In genomic region chr14:31933841-31934271, GRCm38 (mm10) we compare ENCODE assay signal across 8 mouse cellular contexts.
DNase-seq lines count a peak whose midpoint lies in the region; ATAC-seq and TF ChIP-seq lines count a peak whose summit lies in the region.

No protein-coding gene starts in this region.

- H3K4me3 ChIP-seq in heart, adult 2 months = peak overlapping the region; percentile 23; the same call in 1 of the 2 replicates
- H3K4me3 ChIP-seq in liver, embryonic 13.5 days (replicated peaks) = peak overlapping the region; percentile 32; the same call in 1 of the 2 replicates

- no peaks in the 10 kb centered on the region for H3K79me2 ChIP-seq in heart, adult 2 months (replicated peaks; ENCODE audit: control insufficient read depth, insufficient read depth, low read length)

- TF ChIP-seq CTCF in heart, adult 2 months (IDR thresholded peaks at IDR 0.05) = no peak

- no peaks in the 10 kb centered on the region for H3K27me3 ChIP-seq in heart, adult 2 months (ENCODE audit: control insufficient read depth, insufficient read depth, low read length)
- peaks cover 8% of the 10 kb centered on the region; the same call in 1 of the 2 replicates for H3K27me3 ChIP-seq in liver, embryonic 13.5 days

- intact Hi-C loops in gastrocnemius, postnatal 14 days (cut with DNase I; ENCODE audit: low total_unique reads) = no loop called here
- intact Hi-C loops in heart, adult 2 months (cut with DNase I) = loop anchor here (5.0 kb wide), 2 partner anchors 102 to 277 kb away; partner anchors contain the start of gene Ankrd28

- no peak for TF ChIP-seq EP300 in heart, adult 2 months (IDR thresholded peaks at IDR 0.05; ENCODE audit: insufficient read depth, low read depth, low read length)

- TF ChIP-seq POLR2A in heart, adult 2 months (IDR thresholded peaks at IDR 0.05; ENCODE audit: insufficient read depth, low read depth, low read length) = peak; percentile 28; the same call in 1 of the 2 replicates

- H3K27ac ChIP-seq in heart, adult 2 months = peak overlapping the region; percentile 73
- H3K27ac ChIP-seq in liver, embryonic 13.5 days = no peak overlapping the region

- no peaks in the 10 kb centered on the region for H3K9me3 ChIP-seq in liver, embryonic 13.5 days (replicated peaks)

- DNase-seq in gastrocnemius, postnatal 14 days = peak; percentile 34
- no peak for DNase-seq in gastrocnemius, postnatal 10 days
- peak; percentile 64 to 70 for DNase-seq in cerebellum, postnatal 25 days
- peak; percentile 41 to 56 for DNase-seq in heart, adult 2 months
- DNase-seq in kidney, postnatal 14 days = peak; percentile 41
- no peak for DNase-seq in liver, embryonic 13.5 days
- DNase-seq in retina, adult 2 months (ENCODE audit: low read depth, low spot score) = peak; percentile 45
- no peak for DNase-seq in ovary, postnatal 10 days (ENCODE audit: low spot score)

- H3K9ac ChIP-seq in heart, adult 2 months (ENCODE audit: low read depth, low read length) = peak overlapping the region; percentile 45
- no peak overlapping the region for H3K9ac ChIP-seq in liver, embryonic 13.5 days

- 17% methylated on average over 13 of the region's 13 CpGs for WGBS in heart, adult 2 months
- 4% methylated on average over 13 of the region's 13 CpGs for WGBS in liver, embryonic 13.5 days (ENCODE audit: insufficient replicate concordance)

- H3K4me2 ChIP-seq in liver, embryonic 13.5 days = peak overlapping the region; percentile 53

- ATAC-seq in liver, embryonic 13.5 days (ENCODE audit: low read depth) = no peak

- H3K4me1 ChIP-seq in heart, adult 2 months (ENCODE audit: control insufficient read depth, insufficient read depth, low read length) = peaks cover 19% of the 10 kb centered on the region
- H3K4me1 ChIP-seq in liver, embryonic 13.5 days (replicated peaks) = peaks cover 15% of the 10 kb centered on the region; the same call in 1 of the 2 replicates

- H3K36me3 ChIP-seq in heart, adult 2 months (ENCODE audit: control insufficient read depth, insufficient read depth, low read length) = peaks cover 10% of the 10 kb centered on the region
- H3K36me3 ChIP-seq in liver, embryonic 13.5 days = no peaks in the 10 kb centered on the region

Comparison
In these comparisons a context has a peak if more than half of its experiments do, and no peak if none do; other contexts are left out.
1. DNase-seq: peak in gastrocnemius, postnatal 14 days (single experiment), cerebellum, postnatal 25 days (2 of 2), heart, adult 2 months (2 of 2), kidney, postnatal 14 days (single experiment) and retina, adult 2 months (single experiment); none in gastrocnemius, postnatal 10 days (single experiment), liver, embryonic 13.5 days (single experiment) and ovary, postnatal 10 days (single experiment).